Mouse (Mus musculus) neural tube, postnatal 0 days (tissue): ENCODE results near the gene S100a11. TPM values are rescaled to one million over a fixed set of nuclear protein-coding genes. Genes with fewer than 3 reads are reported as not detected.

Source experiments
- polyA plus RNA-seq: library from polyadenylated mRNA; unstranded; fragments of >200 nt; fragmentation: Nextera tagmentation; extraction: Ambion mirVana; gene quantifications from 2 replicates; pipeline ENCODE4 v1.2.1, GENCODE M21; 2015

Gene S100a11
- 183 and 271 TPM in 2 replicates for polyA plus RNA-seq

GRCm38 (mm10) chr3:93520330-93521193 lies at the start of gene S100a11:
S100a11 (plus strand) TSS chr3:93520488.

GRCm38 (mm10) chr3:93554981-93555877 lies 34.9 kb downstream of the S100a11 start, which contains the start of gene S100a10:
S100a10 (plus strand) TSS chr3:93555080.

Other genes starting within 250 kb of the S100a11 start
- not detected in 2 replicates for gene Flg, start 247.0 kb upstream of the S100a11 start, polyA plus RNA-seq
- gene Hrnr, start 200.7 kb upstream of the S100a11 start, polyA plus RNA-seq = not detected in 2 replicates
- not detected in 2 replicates for gene Rptn, start 126.8 kb upstream of the S100a11 start, polyA plus RNA-seq
- gene Tchh, start 78.2 kb upstream of the S100a11 start, polyA plus RNA-seq = 2.3 and 2.4 TPM in 2 replicates
- not detected in 2 replicates for gene Tchhl1, start 51.7 kb upstream of the S100a11 start, polyA plus RNA-seq
- gene S100a10, start 34.6 kb downstream of the S100a11 start, polyA plus RNA-seq = 208 and 281 TPM in 2 replicates
- gene Tdpoz2, start 132.2 kb downstream of the S100a11 start, polyA plus RNA-seq = not detected in 2 replicates
- gene Tdpoz1, start 155.8 kb downstream of the S100a11 start, polyA plus RNA-seq = not detected in 2 replicates
- gene Gm37596, start 172.6 kb downstream of the S100a11 start, polyA plus RNA-seq = not detected in 2 replicates